Mouse (Mus musculus) cerebellum, adult 8-10 months (tissue): ENCODE measurements around the gene Bach2.

Source experiments
- DNase-seq: peaks from one replicate; pipeline ENCODE4 v3.0.0; 2022

Bach2 gene

GRCm38 (mm10) chr4:32299970-32300369 lies 61.4 kb downstream of the Bach2 start:
- peak; percentile 24 for DNase-seq

- DNase-seq, result no peak
Measured at GRCm38 (mm10) chr4:32302668-32303067, 64.1 kb downstream of the Bach2 start.

- DNase-seq, result peak; percentile 52
Measured at GRCm38 (mm10) chr4:32303076-32303475, 64.5 kb downstream of the Bach2 start.

- DNase-seq, result peak; percentile 95
Measured at GRCm38 (mm10) chr4:32303674-32304073, 65.1 kb downstream of the Bach2 start.

GRCm38 (mm10) chr4:32304221-32304703 lies 65.7 kb downstream of the Bach2 start:
- peak; percentile 24 for DNase-seq

- DNase-seq, result no peak
Measured at GRCm38 (mm10) chr4:32305036-32305615, 66.5 kb downstream of the Bach2 start.

- no peak for DNase-seq
Measured at GRCm38 (mm10) chr4:32305683-32306082, 67.1 kb downstream of the Bach2 start.

GRCm38 (mm10) chr4:32306169-32306792 lies 67.7 kb downstream of the Bach2 start:
- no peak for DNase-seq

- DNase-seq, result no peak
Measured at GRCm38 (mm10) chr4:32307215-32307614, 68.6 kb downstream of the Bach2 start.

- no peak for DNase-seq
Measured at GRCm38 (mm10) chr4:32312171-32312946, 73.8 kb downstream of the Bach2 start.

- no peak for DNase-seq
Measured at GRCm38 (mm10) chr4:32314919-32315318, 76.3 kb downstream of the Bach2 start.

- DNase-seq, result no peak
Measured at GRCm38 (mm10) chr4:32318608-32319007, 80.0 kb downstream of the Bach2 start.

- no peak for DNase-seq
Measured at GRCm38 (mm10) chr4:32319327-32319726, 80.7 kb downstream of the Bach2 start.

GRCm38 (mm10) chr4:32320039-32320438 lies 81.4 kb downstream of the Bach2 start:
- no peak for DNase-seq

- no peak for DNase-seq
Measured at GRCm38 (mm10) chr4:32324111-32324510, 85.5 kb downstream of the Bach2 start.

- DNase-seq, result no peak
Measured at GRCm38 (mm10) chr4:32324967-32325366, 86.4 kb downstream of the Bach2 start.

GRCm38 (mm10) chr4:32325596-32325995 lies 87.0 kb downstream of the Bach2 start:
- DNase-seq, result no peak

- DNase-seq, result no peak
Measured at GRCm38 (mm10) chr4:32326279-32326678, 87.7 kb downstream of the Bach2 start.

GRCm38 (mm10) chr4:32326860-32327259 lies 88.3 kb downstream of the Bach2 start:
- no peak for DNase-seq

GRCm38 (mm10) chr4:32327626-32328025 lies 89.0 kb downstream of the Bach2 start:
- no peak for DNase-seq

- DNase-seq, result no peak
Measured at GRCm38 (mm10) chr4:32328561-32328960, 90.0 kb downstream of the Bach2 start.

GRCm38 (mm10) chr4:32330584-32331314 lies 92.1 kb downstream of the Bach2 start:
- DNase-seq, result no peak

GRCm38 (mm10) chr4:32332028-32332427 lies 93.4 kb downstream of the Bach2 start:
- DNase-seq, result no peak
